Mouse (Mus musculus): ENCODE results near the gene Rps6kb1. TPM values are rescaled to one million over a fixed set of nuclear protein-coding genes. Genes with fewer than 3 reads are reported as not detected.
A peak's percentile ranks its signal among the peaks of the same experiment; 100 is the strongest.

Gene Rps6kb1
- total and polyA plus RNA-seq, 3 experiments, result 45.2 to 110 (median 76.9) TPM

GRCm38 (mm10) chr11:86547412-86547811, 2.8 kb upstream of the Rps6kb1 start:
- Histone ChIP-seq H3K79me2 (replicated peaks; ENCODE audit: control insufficient read depth, extremely low read depth, insufficient read depth, poor library complexity, severe bottlenecking) (peaks cover 26% of the 10 kb centered on the region), H3K4me2 (ENCODE audit: insufficient read depth, low read depth, poor library complexity, severe bottlenecking) (no peak overlapping the region), H3K36me3 (replicated peaks in 1 of 2; ENCODE audit: control insufficient read depth in 1 of 2, insufficient read depth in 1 of 2, low read length in 1 of 2) (peaks cover 12 to 29% of the 10 kb centered on the region in 2 experiments), H3K27ac (ENCODE audit: insufficient read depth, low read depth) (no peak overlapping the region), H3K9me3 (replicated peaks; ENCODE audit: low read length) (no peaks in the 10 kb centered on the region), H3K27me3 (replicated peaks) (no peaks in the 10 kb centered on the region), H3K9ac (ENCODE audit: insufficient read depth, low read depth) (no peak overlapping the region), H3K4me3 (replicated peaks in 1 of 3; ENCODE audit: low read depth in 2 of 3, low read length in 2 of 3, poor library complexity in 1 of 3) (no peak overlapping the region), H3K4me1 (ENCODE audit: control insufficient read depth in 1 of 2, insufficient read depth in 2 of 2) (peaks cover 6 to 25% of the 10 kb centered on the region in 2 experiments; a peak in 3 of 4 replicates)
- in situ Hi-C loops (cut with MboI; ENCODE audit: low pct_ligation_motif_present, low pct_unique_long_range_greater_than_20kb, low sequenced_read_pairs), result no loop called here
- DNase-seq (ENCODE audit: extremely low read depth), result peak; percentile 35
- dilution Hi-C loops (cut with MboI; ENCODE audit: extremely low pct_ligation_motif_present, extremely low pct_unique_long_range_greater_than_20kb, low sequenced_read_pairs), result no loop called here
- TF ChIP-seq SMC3 (IDR thresholded peaks at IDR 0.05; ENCODE audit: low read depth, low read length) (no peak), RAD21 (IDR thresholded peaks at IDR 0.05; ENCODE audit: low read depth, low read length) (peak; percentile 22), CTCF (conservative IDR thresholded peaks at IDR 0.05 in 1 of 2, IDR thresholded peaks at IDR 0.05 in 1 of 2; ENCODE audit: low read depth in 2 of 2, low read length in 2 of 2) (peak in 1 of 2 experiments; percentile 49; a peak in 2 of 4 replicates)

- Histone ChIP-seq H3K4me2 (ENCODE audit: insufficient read depth, low read depth, poor library complexity, severe bottlenecking) (peak overlapping the region; percentile 98), H3K27me3 (replicated peaks) (no peaks in the 10 kb centered on the region), H3K27ac (ENCODE audit: insufficient read depth, low read depth) (no peak overlapping the region), H3K79me2 (replicated peaks; ENCODE audit: control insufficient read depth, extremely low read depth, insufficient read depth, poor library complexity, severe bottlenecking) (peaks cover 44% of the 10 kb centered on the region), H3K4me3 (replicated peaks in 1 of 3; ENCODE audit: low read depth in 2 of 3, low read length in 2 of 3, poor library complexity in 1 of 3) (peak overlapping the region; percentile 64 to 91 (median 83)), H3K4me1 (ENCODE audit: control insufficient read depth in 1 of 2, insufficient read depth in 2 of 2) (peaks cover 8 to 41% of the 10 kb centered on the region in 2 experiments; a peak in 3 of 4 replicates), H3K9me3 (replicated peaks; ENCODE audit: low read length) (no peaks in the 10 kb centered on the region), H3K36me3 (replicated peaks in 1 of 2; ENCODE audit: control insufficient read depth in 1 of 2, insufficient read depth in 1 of 2, low read length in 1 of 2) (peaks cover 9 to 29% of the 10 kb centered on the region in 2 experiments), H3K9ac (ENCODE audit: insufficient read depth, low read depth) (peak overlapping the region; percentile 76)
- DNase-seq (ENCODE audit: extremely low read depth), result no peak
- in situ Hi-C loops (cut with MboI; ENCODE audit: low pct_ligation_motif_present, low pct_unique_long_range_greater_than_20kb, low sequenced_read_pairs), result no loop called here
- dilution Hi-C loops (cut with MboI; ENCODE audit: extremely low pct_ligation_motif_present, extremely low pct_unique_long_range_greater_than_20kb, low sequenced_read_pairs), result no loop called here
- no peak for TF ChIP-seq RAD21 (IDR thresholded peaks at IDR 0.05; ENCODE audit: low read depth, low read length)
- no peak for TF ChIP-seq TCF12 (IDR thresholded peaks at IDR 0.05; ENCODE audit: low read depth, low read length)
Observed at GRCm38 (mm10) chr11:86545556-86545955, 951 bp upstream of the Rps6kb1 start.

- H3K4me3 ChIP-seq (replicated peaks in 1 of 3; ENCODE audit: low read depth in 2 of 3, low read length in 2 of 3, poor library complexity in 1 of 3), result peak overlapping the region; percentile 83 to 97 (median 91)
- TF ChIP-seq ZKSCAN1 (IDR thresholded peaks at IDR 0.05; ENCODE audit: borderline replicate concordance, low read depth, low read length), result no peak
- TF ChIP-seq CTCF (conservative IDR thresholded peaks at IDR 0.05 in 1 of 2, IDR thresholded peaks at IDR 0.05 in 1 of 2; ENCODE audit: low read depth in 2 of 2, low read length in 2 of 2), result no peak
- TF ChIP-seq TCF12 (IDR thresholded peaks at IDR 0.05; ENCODE audit: low read depth, low read length), result peak; percentile 35; the same call in 1 of the 2 replicates
- TF ChIP-seq USF2 (conservative IDR thresholded peaks at IDR 0.05; ENCODE audit: low read depth, low read length), result no peak
- no peak for TF ChIP-seq CHD2 (IDR thresholded peaks at IDR 0.05; ENCODE audit: low read length)
- no peak for TF ChIP-seq HCFC1 (IDR thresholded peaks at IDR 0.05; ENCODE audit: low read depth, low read length)
- TF ChIP-seq NRF1 (IDR thresholded peaks at IDR 0.05; ENCODE audit: low read depth, low read length), result peak; percentile 45
- peak; percentile 51; the same call in 1 of the 2 replicates for TF ChIP-seq MXI1 (IDR thresholded peaks at IDR 0.05; ENCODE audit: low read depth, low read length)
- TF ChIP-seq CHD1 (IDR thresholded peaks at IDR 0.05; ENCODE audit: low read depth, low read length), result no peak; the same call in 1 of the 2 replicates
- 0 out of 2 replicates have a peak, but pooled peaks have one; percentile 26 for TF ChIP-seq MYC (IDR thresholded peaks at IDR 0.05; ENCODE audit: low read depth, low read length)
- peak; percentile 90 for TF ChIP-seq SIN3A (IDR thresholded peaks at IDR 0.05; ENCODE audit: low read length)
- TF ChIP-seq SMC3 (IDR thresholded peaks at IDR 0.05; ENCODE audit: low read depth, low read length), result no peak
- no peak for TF ChIP-seq E2F4 (IDR thresholded peaks at IDR 0.05; ENCODE audit: insufficient replicate concordance, low read depth, low read length)
- TF ChIP-seq UBTF (IDR thresholded peaks at IDR 0.05; ENCODE audit: low read depth, low read length), result peak; percentile 61
- TF ChIP-seq JUND (conservative IDR thresholded peaks at IDR 0.05; ENCODE audit: low read depth, low read length), result no peak
- no peak for TF ChIP-seq MAX (IDR thresholded peaks at IDR 0.05; ENCODE audit: low read length)
Observed at GRCm38 (mm10) chr11:86543960-86544638, 506 bp downstream of the Rps6kb1 start.

More at GRCm38 (mm10) chr11:86543960-86544638, 506 bp downstream of the Rps6kb1 start:
- peaks cover 8 to 53% of the 10 kb centered on the region in 2 experiments; a peak in 3 of 4 replicates for H3K4me1 ChIP-seq (ENCODE audit: control insufficient read depth in 1 of 2, insufficient read depth in 2 of 2)
- H3K9ac ChIP-seq (ENCODE audit: insufficient read depth, low read depth), result peak overlapping the region; percentile 97
- H3K4me2 ChIP-seq (ENCODE audit: insufficient read depth, low read depth, poor library complexity, severe bottlenecking), result peak overlapping the region; percentile 79; the same call in 1 of the 2 replicates
- H3K9me3 ChIP-seq (replicated peaks; ENCODE audit: low read length), result no peaks in the 10 kb centered on the region
- peaks cover 58% of the 10 kb centered on the region for H3K79me2 ChIP-seq (replicated peaks; ENCODE audit: control insufficient read depth, extremely low read depth, insufficient read depth, poor library complexity, severe bottlenecking)
- DNase-seq (ENCODE audit: extremely low read depth), result peak; percentile 35
- peaks cover under 1 to 22% of the 10 kb centered on the region in 2 experiments for H3K36me3 ChIP-seq (replicated peaks in 1 of 2; ENCODE audit: control insufficient read depth in 1 of 2, insufficient read depth in 1 of 2, low read length in 1 of 2)
- H3K27me3 ChIP-seq (replicated peaks), result no peaks in the 10 kb centered on the region
- in situ Hi-C loops (cut with MboI; ENCODE audit: low pct_ligation_motif_present, low pct_unique_long_range_greater_than_20kb, low sequenced_read_pairs) (no loop called here), dilution Hi-C loops (cut with MboI; ENCODE audit: extremely low pct_ligation_motif_present, extremely low pct_unique_long_range_greater_than_20kb, low sequenced_read_pairs) (no loop called here)
- H3K27ac ChIP-seq (ENCODE audit: insufficient read depth, low read depth), result peak overlapping the region; percentile 63
